Mouse (Mus musculus) bone marrow macrophage, adult 2 months (primary cell): ENCODE data around the gene Gdi2. TPM values are rescaled to one million over a fixed set of nuclear protein-coding genes. Genes with fewer than 3 reads are reported as not detected.
"Not testable (repeated sequence)": the region's sequence is repeated elsewhere in the genome, so short reads cannot be mapped to it uniquely, and the experiment has no call there.

Experiments
- H3K27ac ChIP-seq: 2 replicates; pipeline ENCODE4 v1.5.1; 2012; ENCODE audit warnings: low read depth, low read length; ENCODE audit not compliant: insufficient read depth
- H3K4me1 ChIP-seq: 2 replicates; pipeline ENCODE4 v1.6.1; 2012; ENCODE audit warnings: low read length; ENCODE audit not compliant: control insufficient read depth, insufficient read depth
- H3K4me3 ChIP-seq: 2 replicates; pipeline ENCODE4 v1.5.1; 2012; ENCODE audit warnings: mild to moderate bottlenecking, low read length, moderate library complexity; ENCODE audit not compliant: insufficient read depth
- CTCF ChIP-seq: IDR thresholded peaks from 2 replicates; pipeline ENCODE4 v1.5.1; 2012; ENCODE audit warnings: low read depth, mild to moderate bottlenecking, low read length, moderate library complexity
- POLR2A ChIP-seq: IDR thresholded peaks from 2 replicates; pipeline ENCODE4 v1.6.1; 2012; ENCODE audit warnings: mild to moderate bottlenecking, low read depth, low read length, borderline replicate concordance
- polyA plus RNA-seq: library from polyadenylated mRNA; stranded (reverse); fragments of >200 nt; gene quantifications from 2 replicates; pipeline ENCODE4 v1.2.4, GENCODE M21; 2012; ENCODE audit not compliant: missing spikeins, insufficient read depth, insufficient read length

Gdi2 gene
- polyA plus RNA-seq: 1,054 and 1,106 TPM in 2 replicates

DNA sequence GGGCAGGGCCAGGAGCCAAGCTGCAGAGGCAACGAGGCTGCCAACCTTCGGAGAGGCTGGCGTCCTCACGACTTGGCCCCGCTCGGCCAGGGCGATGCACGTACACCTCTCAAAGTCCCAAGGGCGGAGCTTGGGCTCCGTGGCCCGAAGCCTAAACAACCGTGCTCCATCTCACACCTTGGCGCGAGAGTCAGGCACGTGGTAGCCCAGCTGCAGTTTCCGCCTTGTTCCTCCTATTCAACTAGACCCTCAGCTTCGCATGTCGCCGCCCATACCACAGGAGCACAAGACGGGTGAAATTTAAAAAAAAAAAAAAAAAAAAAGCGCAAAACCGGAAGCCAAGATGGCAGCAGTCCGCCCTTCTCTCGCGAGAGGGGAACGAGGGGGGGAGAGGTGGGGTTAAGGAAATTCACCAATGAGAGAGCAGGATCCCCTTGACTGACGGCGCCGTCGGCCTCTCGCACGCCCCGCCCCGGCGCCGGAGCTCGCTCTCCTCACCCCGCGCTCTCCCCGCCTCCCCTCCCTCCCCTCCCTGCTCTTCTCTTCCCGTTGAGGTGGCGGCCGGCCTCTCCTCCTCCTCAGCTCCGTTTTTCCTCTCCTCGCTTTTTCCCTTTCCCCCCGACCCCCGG is at the start of gene Gdi2:
Gene Gdi2 (plus strand): TSS at position 470 of the 629 bp plus-strand sequence.
- peak within 1 kb of the TSS; percentile 99 for H3K27ac ChIP-seq
- peaks cover 13% of the 10 kb centered on the region for H3K4me1 ChIP-seq
- peak within 1 kb of the TSS; percentile 99 for H3K4me3 ChIP-seq
- TF ChIP-seq CTCF (no peak), POLR2A (no peak)

DNA sequence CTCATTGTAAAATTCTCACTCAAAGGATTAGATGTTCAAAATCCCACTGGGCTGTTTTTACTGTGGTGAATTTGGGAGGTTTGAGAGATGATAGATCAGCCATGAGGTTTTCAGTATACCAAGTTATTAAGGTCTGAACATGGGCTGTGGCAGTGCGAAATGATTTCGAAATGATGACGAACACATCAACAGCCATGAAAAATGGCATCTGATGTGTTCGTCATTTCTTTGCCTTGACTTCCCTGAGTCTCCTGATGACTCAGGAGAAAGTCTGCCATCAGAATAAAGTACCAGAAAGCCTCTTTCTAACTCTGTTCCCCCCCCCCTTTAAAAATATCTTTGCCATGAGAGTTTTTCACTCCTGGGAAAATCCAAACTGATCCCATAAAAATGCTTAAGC is 42.3 kb upstream of the Gdi2 start:
- no peak overlapping the region for H3K27ac ChIP-seq
- H3K4me3 ChIP-seq: no peak overlapping the region
- H3K4me1 ChIP-seq: no peaks in the 10 kb centered on the region
- no peak for TF ChIP-seq CTCF

DNA sequence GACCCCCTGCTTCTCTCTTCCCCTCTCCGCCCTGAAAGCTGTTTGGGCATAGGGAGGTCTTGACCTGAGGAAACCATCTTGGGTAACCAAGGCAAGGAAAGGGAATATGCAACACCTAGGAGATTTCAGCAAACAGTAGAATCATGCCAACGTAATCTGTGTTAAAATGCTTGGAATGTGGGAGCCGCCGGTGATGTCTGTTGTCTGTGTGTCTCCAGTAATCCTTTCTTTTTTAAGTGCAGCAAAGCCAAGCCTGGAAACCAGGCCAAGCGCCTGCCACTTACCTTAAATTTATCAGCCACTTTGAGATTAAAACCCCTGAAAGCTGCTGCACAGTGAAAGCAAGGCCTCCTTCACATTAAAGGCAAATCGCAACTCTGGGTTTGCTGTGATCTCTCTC is 36.8 kb upstream of the Gdi2 start:
- not testable (repeated sequence) for H3K4me3 ChIP-seq, H3K4me1 ChIP-seq, H3K27ac ChIP-seq

DNA sequence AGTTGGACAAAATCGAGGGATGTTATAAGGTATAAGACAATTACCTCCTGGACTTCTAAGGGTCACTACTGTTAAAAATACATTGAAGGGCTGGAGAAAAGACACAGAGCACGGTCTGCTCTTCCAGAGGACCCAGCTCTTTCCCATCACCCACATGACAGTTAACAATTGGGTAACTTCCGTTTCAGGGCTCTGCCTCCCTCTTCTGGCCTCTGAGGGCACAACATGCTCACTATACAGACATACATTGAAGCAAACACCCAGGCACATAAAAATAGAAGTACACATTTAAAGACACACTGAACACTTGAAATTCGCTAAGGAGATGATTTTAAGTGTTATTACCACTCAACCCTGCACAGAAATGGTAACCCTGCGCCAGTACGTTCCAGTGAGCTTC is 22.5 kb upstream of the Gdi2 start:
- H3K4me3 ChIP-seq, H3K4me1 ChIP-seq, H3K27ac ChIP-seq: not testable (repeated sequence)

DNA sequence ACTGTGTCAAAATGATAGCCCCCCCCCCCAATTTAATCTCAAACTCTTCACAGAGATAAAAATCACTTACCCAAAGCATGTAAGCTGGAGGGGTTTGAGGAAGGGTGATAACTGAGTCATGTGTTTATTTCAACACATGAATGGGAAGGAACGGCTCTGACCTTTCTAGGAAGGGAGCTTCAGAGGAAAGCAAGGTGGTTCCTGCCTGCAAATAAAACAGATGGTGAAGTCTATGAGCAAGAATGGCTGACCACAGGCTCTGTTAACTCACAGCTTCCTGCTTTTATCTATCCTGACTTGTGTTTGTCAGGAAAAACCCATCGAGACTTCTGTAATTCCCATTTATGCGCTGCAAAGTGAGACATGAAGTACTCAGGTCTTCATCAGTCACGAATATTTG is 18.5 kb upstream of the Gdi2 start:
- not testable (repeated sequence) for H3K27ac ChIP-seq, H3K4me3 ChIP-seq
- peaks cover 22% of the 10 kb centered on the region for H3K4me1 ChIP-seq

DNA sequence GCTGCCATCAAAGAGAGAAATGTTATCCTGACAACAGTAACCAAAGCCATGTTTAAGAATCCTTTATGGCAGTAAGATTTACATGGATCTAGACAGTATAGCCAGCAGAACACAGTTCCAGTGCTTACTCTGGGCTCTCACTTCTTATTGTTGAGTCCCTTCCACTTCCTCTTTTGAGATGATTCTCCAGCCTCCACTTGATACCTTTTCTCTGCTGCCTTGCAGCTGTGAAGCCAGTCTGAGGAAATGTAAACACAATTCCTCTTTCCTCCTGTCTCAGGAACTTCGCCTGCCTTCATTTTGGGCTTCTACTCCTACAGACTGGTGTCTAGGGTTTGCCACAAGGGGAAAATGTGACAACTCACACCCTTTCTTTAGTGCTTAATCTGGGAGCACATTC is 17.9 kb upstream of the Gdi2 start:
- H3K4me3 ChIP-seq, H3K27ac ChIP-seq: not testable (repeated sequence)
- peaks cover 22% of the 10 kb centered on the region for H3K4me1 ChIP-seq

DNA sequence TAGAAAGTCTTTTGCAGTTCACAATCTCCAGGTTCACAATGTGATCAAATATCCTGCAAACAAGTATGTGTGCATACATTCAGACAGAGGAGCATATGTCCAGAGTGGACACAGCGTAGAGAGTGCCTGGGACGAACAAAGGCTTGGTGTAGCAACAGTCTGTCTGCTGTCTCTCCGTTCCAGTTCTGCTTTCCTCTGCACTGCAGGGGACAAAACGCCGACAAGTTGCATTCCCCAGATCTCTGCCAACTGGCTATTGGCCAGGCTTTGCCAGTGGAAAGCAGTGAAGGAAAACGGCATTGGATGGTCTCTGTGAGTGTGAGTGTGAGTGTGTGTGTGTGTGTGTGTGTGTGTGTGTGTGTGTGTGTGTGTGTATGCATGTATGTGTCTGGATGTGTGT is 14.4 kb upstream of the Gdi2 start:
- Histone ChIP-seq H3K27ac (peak overlapping the region; percentile 35), H3K4me1 (peaks cover 35% of the 10 kb centered on the region), H3K4me3 (no peak overlapping the region)
- TF ChIP-seq CTCF (no peak), POLR2A (no peak)

DNA sequence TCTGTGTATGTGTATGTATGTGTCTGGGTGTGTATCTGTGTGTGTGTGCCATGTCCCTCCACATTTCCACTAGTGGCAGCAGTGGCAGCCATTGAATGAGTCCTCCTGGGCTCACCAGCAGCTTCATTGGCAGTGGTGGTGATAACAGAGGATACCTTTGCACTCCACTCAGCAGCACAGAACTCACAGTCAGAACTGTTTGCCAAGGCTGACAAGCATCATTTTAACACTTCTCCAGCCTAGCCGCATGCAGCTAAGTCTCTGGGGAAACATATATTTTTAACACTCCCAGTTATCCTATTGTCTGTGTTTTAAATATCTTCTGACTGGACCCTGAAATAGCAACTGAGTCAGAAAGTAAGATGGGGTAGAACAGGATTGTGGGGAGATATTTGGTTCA is 13.9 kb upstream of the Gdi2 start:
- peak overlapping the region; percentile 5; the same call in 1 of the 2 replicates for H3K27ac ChIP-seq
- TF ChIP-seq CTCF: no peak
- no peak for TF ChIP-seq POLR2A
- no peak overlapping the region for H3K4me3 ChIP-seq
- H3K4me1 ChIP-seq: peaks cover 35% of the 10 kb centered on the region

DNA sequence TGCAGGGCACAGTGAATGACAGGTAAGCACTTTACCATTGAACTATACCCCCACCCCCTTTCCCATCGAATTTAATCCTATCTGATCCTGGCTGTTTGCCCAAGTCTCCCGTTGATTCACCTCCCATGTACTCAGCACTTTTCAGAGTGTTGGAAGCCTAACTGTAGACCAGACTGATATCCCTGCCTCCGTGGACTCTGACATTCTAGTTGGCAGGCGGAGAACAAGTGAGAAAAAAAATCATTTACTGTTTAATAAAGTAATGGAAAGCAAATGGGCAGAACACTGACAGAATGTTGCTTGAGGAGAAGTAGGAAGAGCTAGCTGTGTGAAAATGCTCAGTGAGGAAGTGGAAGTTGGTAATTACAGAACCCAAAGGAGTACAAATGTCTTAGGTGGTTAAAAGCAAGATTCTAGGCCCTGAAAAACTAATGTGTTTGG is 12.2 kb upstream of the Gdi2 start:
- no peak for TF ChIP-seq CTCF
- no peak for TF ChIP-seq POLR2A
- H3K27ac ChIP-seq: peak overlapping the region; percentile 76

DNA sequence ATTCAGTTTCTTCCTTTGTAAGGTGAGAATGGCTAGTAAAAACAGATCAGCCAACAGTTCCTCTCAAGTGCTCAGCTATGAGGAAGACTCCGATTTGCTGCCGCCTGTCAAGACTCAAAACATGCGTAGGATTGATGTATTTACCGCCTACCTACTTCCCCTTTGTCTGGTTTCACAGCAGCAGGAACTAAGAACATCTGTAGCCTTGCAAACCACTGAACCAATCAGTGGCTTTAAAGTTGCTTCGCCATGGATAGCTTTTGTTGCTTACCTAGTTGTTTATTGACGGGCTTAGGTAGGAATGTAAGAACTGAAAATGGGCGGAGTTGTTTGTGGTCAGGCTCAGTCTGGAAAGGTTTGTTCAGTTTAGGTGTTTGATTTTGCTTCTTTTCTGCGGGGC is 11.5 kb upstream of the Gdi2 start:
- H3K4me3 ChIP-seq: peak overlapping the region; percentile 9; the same call in 1 of the 2 replicates
- H3K4me1 ChIP-seq: peaks cover 31% of the 10 kb centered on the region

More for the DNA sequence above, 12.2 kb upstream of the Gdi2 start:
- no peak overlapping the region for H3K4me3 ChIP-seq
- peaks cover 31% of the 10 kb centered on the region for H3K4me1 ChIP-seq

DNA sequence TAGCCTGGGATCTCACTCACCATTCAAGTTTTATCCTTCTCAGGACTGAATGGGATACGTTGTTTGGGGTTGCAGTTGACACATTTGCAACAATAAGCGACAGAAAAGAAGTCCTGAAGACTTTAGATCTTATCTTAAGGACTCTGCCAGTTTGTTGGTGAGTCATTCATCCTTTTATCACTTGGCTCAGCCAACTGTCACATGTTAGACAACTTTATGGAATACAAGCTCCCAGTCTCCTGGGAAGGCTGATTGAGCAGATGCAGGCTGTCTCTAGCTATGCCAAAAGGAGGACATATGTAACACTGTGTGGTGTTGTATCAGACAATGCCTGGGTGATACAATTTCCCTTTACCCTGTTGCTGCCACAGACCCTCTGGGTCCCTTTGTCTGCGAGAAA is 7.4 kb upstream of the Gdi2 start:
- TF ChIP-seq CTCF: no peak
- TF ChIP-seq POLR2A: no peak
- Histone ChIP-seq H3K4me3 (no peak overlapping the region), H3K4me1 (peaks cover 13% of the 10 kb centered on the region), H3K27ac (no peak overlapping the region)

More for the DNA sequence above, 11.5 kb upstream of the Gdi2 start:
- peak overlapping the region; percentile 76 for H3K27ac ChIP-seq
- TF ChIP-seq POLR2A (no peak), CTCF (no peak)

DNA sequence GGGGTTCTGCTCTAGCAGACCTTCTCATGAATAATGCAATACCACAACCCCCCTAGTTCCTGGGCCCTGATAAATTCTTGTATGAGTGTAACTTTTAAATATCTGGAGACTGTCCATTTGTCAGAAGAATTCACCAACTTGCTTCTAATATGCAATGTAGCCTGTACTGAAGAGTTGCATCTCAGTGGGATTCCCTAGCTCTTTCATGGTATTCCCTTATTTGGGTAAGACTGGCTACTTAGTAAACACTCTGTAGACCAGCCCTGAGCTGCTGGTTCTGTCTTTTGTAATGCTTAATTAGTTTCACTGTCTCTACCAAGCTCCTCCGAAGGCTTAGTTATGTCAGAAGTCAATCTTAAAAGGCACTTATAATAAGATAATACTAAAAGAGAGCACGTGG is 6.7 kb upstream of the Gdi2 start:
- not testable (repeated sequence) for H3K27ac ChIP-seq, H3K4me3 ChIP-seq, H3K4me1 ChIP-seq
